Mouse (Mus musculus) testis, adult 2 months (tissue): ENCODE results near the gene Usf3.

Experiments used
- CTCF ChIP-seq: fragments of 200-500 bp; IDR thresholded peaks from 2 replicates; pipeline ENCODE4 v1.5.1; 2012; ENCODE audit warnings: low read depth, mild to moderate bottlenecking, inconsistent platforms, low read length, moderate library complexity; ENCODE audit not compliant: control insufficient read depth, insufficient read depth, insufficient replicate concordance
- POLR2A ChIP-seq: fragments of 200-500 bp; IDR thresholded peaks from 2 replicates; pipeline ENCODE4 v1.6.1; 2012; ENCODE audit warnings: low read depth, mild to moderate bottlenecking, inconsistent platforms, low read length, moderate library complexity; ENCODE audit not compliant: control insufficient read depth

- TF ChIP-seq POLR2A (no peak), CTCF (no peak)
These were observed 13.7 kb upstream of the Usf3 start for GRCm38 (mm10) chr16:44159325-44159724.
